Mouse (Mus musculus): ENCODE data around the gene Cnih2. TPM values are rescaled to one million over a fixed set of nuclear protein-coding genes. Genes with fewer than 3 reads are reported as not detected.

Cnih2 gene
- total and polyA plus RNA-seq, 3 experiments: 0.72 to 1.7 TPM; not detected in 1

DNA sequence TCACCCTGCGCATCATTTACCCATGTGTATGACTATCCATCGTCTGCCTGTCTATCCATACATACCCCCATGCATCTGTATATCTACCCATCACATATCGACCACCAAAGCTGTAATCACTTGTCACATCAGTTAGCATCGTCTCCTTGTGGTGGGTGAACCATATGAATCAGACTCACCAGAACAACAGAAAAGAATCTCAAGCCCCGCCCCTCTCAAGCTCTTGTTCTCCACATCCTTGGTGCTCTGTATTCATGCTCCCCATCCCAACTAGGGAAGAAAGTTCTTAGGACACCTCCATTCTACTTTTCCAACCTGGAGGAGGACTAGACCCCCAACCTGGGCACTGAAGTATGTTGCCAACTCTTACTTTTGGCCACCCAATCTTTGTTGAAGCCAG, 36.3 kb downstream of the Cnih2 start:
- Histone ChIP-seq H3K4me3 (replicated peaks in 1 of 3; ENCODE audit: low read depth in 2 of 3, low read length in 2 of 3, poor library complexity in 1 of 3) (no peak overlapping the region), H3K79me2 (replicated peaks; ENCODE audit: control insufficient read depth, extremely low read depth, insufficient read depth, poor library complexity, severe bottlenecking) (no peaks in the 10 kb centered on the region), H3K36me3 (replicated peaks in 1 of 2; ENCODE audit: control insufficient read depth in 1 of 2, insufficient read depth in 1 of 2, low read length in 1 of 2) (peaks cover 0 to 3% of the 10 kb centered on the region in 2 experiments), H3K27me3 (replicated peaks) (peaks cover 49% of the 10 kb centered on the region), H3K9me3 (replicated peaks; ENCODE audit: low read length) (no peaks in the 10 kb centered on the region), H3K27ac (ENCODE audit: insufficient read depth, low read depth) (no peak overlapping the region), H3K9ac (ENCODE audit: insufficient read depth, low read depth) (no peak overlapping the region), H3K4me2 (ENCODE audit: insufficient read depth, low read depth, poor library complexity, severe bottlenecking) (no peak overlapping the region), H3K4me1 (ENCODE audit: control insufficient read depth in 1 of 2, insufficient read depth in 2 of 2) (peaks cover 5 to 11% of the 10 kb centered on the region in 2 experiments; a peak in 3 of 4 replicates)
- in situ Hi-C loops (cut with MboI; ENCODE audit: low pct_ligation_motif_present, low pct_unique_long_range_greater_than_20kb, low sequenced_read_pairs): no loop called here
- DNase-seq (ENCODE audit: extremely low read depth): no peak
- TF ChIP-seq POLR2A (IDR thresholded peaks at IDR 0.05; ENCODE audit: low read depth, low read length): no peak
- no peak for TF ChIP-seq PAX5 (IDR thresholded peaks at IDR 0.05; ENCODE audit: low read length)
- no peak for TF ChIP-seq ZMIZ1 (IDR thresholded peaks at IDR 0.05; ENCODE audit: low read depth, low read length)
- no peak for TF ChIP-seq ZKSCAN1 (IDR thresholded peaks at IDR 0.05; ENCODE audit: borderline replicate concordance, low read depth, low read length)
- no peak for TF ChIP-seq RCOR1 (conservative IDR thresholded peaks at IDR 0.05; ENCODE audit: low read depth, low read length)
- TF ChIP-seq ELF1 (IDR thresholded peaks at IDR 0.05; ENCODE audit: low read depth, low read length): no peak
- no peak for TF ChIP-seq NRF1 (IDR thresholded peaks at IDR 0.05; ENCODE audit: low read depth, low read length)
- TF ChIP-seq MAFK (IDR thresholded peaks at IDR 0.05; ENCODE audit: insufficient replicate concordance, low read length): no peak
- no peak for TF ChIP-seq POLR2AphosphoS2 (IDR thresholded peaks at IDR 0.05; ENCODE audit: low read depth, low read length)
- no peak for TF ChIP-seq E2F4 (IDR thresholded peaks at IDR 0.05; ENCODE audit: insufficient replicate concordance, low read depth, low read length)
- TF ChIP-seq TBP (conservative IDR thresholded peaks at IDR 0.05; ENCODE audit: low read depth, low read length): no peak
- no peak for TF ChIP-seq MAZ (IDR thresholded peaks at IDR 0.05; ENCODE audit: low read depth, low read length)
- TF ChIP-seq ETS1 (conservative IDR thresholded peaks at IDR 0.05; ENCODE audit: low read depth, low read length): no peak
- no peak for TF ChIP-seq ZNF384 (IDR thresholded peaks at IDR 0.05; ENCODE audit: low read depth, low read length)
- TF ChIP-seq JUN (IDR thresholded peaks at IDR 0.05; ENCODE audit: insufficient read depth, low read depth, low read length): no peak
- no peak for TF ChIP-seq CHD1 (IDR thresholded peaks at IDR 0.05; ENCODE audit: low read depth, low read length)
- no peak for TF ChIP-seq MAX (IDR thresholded peaks at IDR 0.05; ENCODE audit: low read length)
- dilution Hi-C loops (cut with MboI; ENCODE audit: extremely low pct_ligation_motif_present, extremely low pct_unique_long_range_greater_than_20kb, low sequenced_read_pairs): no loop called here

DNA sequence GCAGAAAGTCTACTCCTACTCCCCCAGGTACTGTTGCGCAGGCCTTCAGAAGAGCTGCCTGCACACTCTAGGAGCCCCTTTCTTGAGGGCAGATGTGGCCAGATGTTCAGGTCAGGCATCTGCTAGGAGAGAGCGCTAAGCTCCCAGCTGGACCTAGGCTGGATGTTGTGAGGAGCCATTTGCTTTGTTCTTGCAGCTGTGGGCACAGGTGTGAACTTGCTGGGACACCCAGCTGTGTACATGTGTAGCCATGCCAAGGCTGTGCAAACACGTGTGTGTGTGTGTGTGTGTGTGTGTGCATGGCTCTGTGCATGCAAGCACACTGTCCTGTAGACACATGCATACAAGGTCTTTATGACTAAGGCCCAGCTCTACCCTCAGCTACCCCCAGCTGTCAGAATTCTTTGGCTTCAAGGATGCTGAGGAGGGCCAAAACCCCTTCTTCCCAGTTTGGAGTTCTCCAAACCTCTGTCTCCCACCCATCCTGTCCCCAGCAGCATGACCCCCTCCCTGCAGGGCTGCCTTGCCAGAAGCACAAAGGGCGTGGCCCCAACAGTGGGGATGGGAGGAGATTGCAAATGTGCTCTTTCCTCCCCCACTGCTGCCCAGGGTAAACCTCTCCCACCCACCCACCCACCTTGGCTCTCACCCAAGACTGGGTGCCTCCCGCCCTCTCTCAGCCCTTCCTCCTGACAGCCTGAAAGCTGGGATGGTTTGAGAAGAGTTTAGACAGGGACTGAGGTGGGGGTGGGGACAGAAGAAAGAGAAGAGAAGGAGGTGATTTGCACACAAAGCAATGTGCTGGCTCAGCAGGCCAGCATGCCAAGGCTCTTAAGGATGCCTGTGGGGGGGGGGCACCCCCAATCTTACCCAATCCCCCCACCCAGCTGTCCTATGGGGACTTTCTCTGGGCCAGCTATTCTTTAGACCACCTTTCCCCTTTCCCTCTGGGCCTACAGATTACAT, 37.7 kb downstream of the Cnih2 start:
- in situ Hi-C loops (cut with MboI; ENCODE audit: low pct_ligation_motif_present, low pct_unique_long_range_greater_than_20kb, low sequenced_read_pairs) (no loop called here), dilution Hi-C loops (cut with MboI; ENCODE audit: extremely low pct_ligation_motif_present, extremely low pct_unique_long_range_greater_than_20kb, low sequenced_read_pairs) (no loop called here)
- H3K36me3 ChIP-seq (replicated peaks in 1 of 2; ENCODE audit: control insufficient read depth in 1 of 2, insufficient read depth in 1 of 2, low read length in 1 of 2): peaks cover 0 to 4% of the 10 kb centered on the region in 2 experiments
- H3K79me2 ChIP-seq (replicated peaks; ENCODE audit: control insufficient read depth, extremely low read depth, insufficient read depth, poor library complexity, severe bottlenecking): no peaks in the 10 kb centered on the region
- no peak for TF ChIP-seq MAFK (IDR thresholded peaks at IDR 0.05; ENCODE audit: insufficient replicate concordance, low read length)
- TF ChIP-seq JUN (IDR thresholded peaks at IDR 0.05; ENCODE audit: insufficient read depth, low read depth, low read length): no peak
- no peak for TF ChIP-seq ZKSCAN1 (IDR thresholded peaks at IDR 0.05; ENCODE audit: borderline replicate concordance, low read depth, low read length)
- TF ChIP-seq E2F4 (IDR thresholded peaks at IDR 0.05; ENCODE audit: insufficient replicate concordance, low read depth, low read length): no peak
- TF ChIP-seq MEF2A (IDR thresholded peaks at IDR 0.05; ENCODE audit: borderline replicate concordance, low read depth, low read length): no peak
- no peak for TF ChIP-seq ZNF384 (IDR thresholded peaks at IDR 0.05; ENCODE audit: low read depth, low read length)
- TF ChIP-seq EP300 (IDR thresholded peaks at IDR 0.05; ENCODE audit: low read length): no peak
- no peak for TF ChIP-seq CTCF (conservative IDR thresholded peaks at IDR 0.05 in 1 of 2, IDR thresholded peaks at IDR 0.05 in 1 of 2; ENCODE audit: low read depth in 2 of 2, low read length in 2 of 2)
- no peak for TF ChIP-seq CHD2 (IDR thresholded peaks at IDR 0.05; ENCODE audit: low read length)
- TF ChIP-seq ZMIZ1 (IDR thresholded peaks at IDR 0.05; ENCODE audit: low read depth, low read length): no peak
- no peak for TF ChIP-seq MAX (IDR thresholded peaks at IDR 0.05; ENCODE audit: low read length)
- TF ChIP-seq MYC (IDR thresholded peaks at IDR 0.05; ENCODE audit: low read depth, low read length): no peak
- no peak for TF ChIP-seq TCF12 (IDR thresholded peaks at IDR 0.05; ENCODE audit: low read depth, low read length)
- no peak for TF ChIP-seq TBP (conservative IDR thresholded peaks at IDR 0.05; ENCODE audit: low read depth, low read length)
- TF ChIP-seq JUND (conservative IDR thresholded peaks at IDR 0.05; ENCODE audit: low read depth, low read length): no peak
- TF ChIP-seq IRF4 (IDR thresholded peaks at IDR 0.05; ENCODE audit: low read depth, low read length): no peak
- TF ChIP-seq CHD1 (IDR thresholded peaks at IDR 0.05; ENCODE audit: low read depth, low read length): no peak
- no peak for DNase-seq (ENCODE audit: extremely low read depth)
- H3K4me2 ChIP-seq (ENCODE audit: insufficient read depth, low read depth, poor library complexity, severe bottlenecking): no peak overlapping the region
- H3K27me3 ChIP-seq (replicated peaks): peaks cover 40% of the 10 kb centered on the region
- no peak overlapping the region for H3K9ac ChIP-seq (ENCODE audit: insufficient read depth, low read depth)
- H3K4me3 ChIP-seq (replicated peaks in 1 of 3; ENCODE audit: low read depth in 2 of 3, low read length in 2 of 3, poor library complexity in 1 of 3): no peak overlapping the region
- no peak overlapping the region for H3K27ac ChIP-seq (ENCODE audit: insufficient read depth, low read depth)
- H3K4me1 ChIP-seq (ENCODE audit: control insufficient read depth in 1 of 2, insufficient read depth in 2 of 2): peaks cover 5 to 11% of the 10 kb centered on the region in 2 experiments; a peak in 3 of 4 replicates
- H3K9me3 ChIP-seq (replicated peaks; ENCODE audit: low read length): no peaks in the 10 kb centered on the region
